Mouse (Mus musculus): Measurements from ENCODE around the gene Zeb2. TPM values are rescaled to one million over a fixed set of nuclear protein-coding genes. Genes with fewer than 3 reads are reported as not detected.

The Zeb2 gene
- total and polyA plus RNA-seq, 2 experiments from 2014 or later, result 50.6 to 150 TPM

DNA sequence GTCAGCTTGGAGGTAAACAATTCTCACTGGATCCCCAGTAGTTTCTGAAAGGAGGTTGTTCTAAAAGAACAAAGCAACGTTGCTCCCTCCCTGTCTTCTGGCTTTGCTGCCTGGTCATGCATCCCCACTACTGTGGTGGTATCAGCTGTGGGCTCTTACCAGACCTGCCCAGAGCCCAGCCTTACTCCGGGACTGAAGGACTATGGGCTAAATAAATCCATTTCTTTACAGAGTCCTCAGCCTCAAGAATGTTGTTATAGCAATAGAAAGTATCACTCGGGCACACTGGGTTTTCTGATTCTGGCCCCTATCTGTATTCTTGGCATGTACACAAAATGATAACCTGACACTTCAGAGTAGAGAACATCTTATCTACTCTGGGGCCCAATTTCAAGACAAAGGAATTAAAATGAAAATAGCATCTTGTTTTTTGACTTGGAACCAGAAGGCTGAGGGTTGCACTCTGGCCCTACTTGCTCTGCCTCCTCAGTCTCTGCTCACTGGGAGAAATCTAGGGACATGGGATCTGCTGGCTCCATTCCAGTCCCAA lies 39.2 kb downstream of the Zeb2 start:
- no peak for DNase-seq
- WGBS, result 62% methylated on average over 3 of the region's 3 CpGs
- no peak for TF ChIP-seq CTCF (IDR thresholded peaks at IDR 0.05; ENCODE audit: low read depth)
- H3K36me3 ChIP-seq (ENCODE audit: insufficient read depth), result no peaks in the 10 kb centered on the region
- H3K4me3 ChIP-seq (ENCODE audit: low read depth, low read length), result no peak overlapping the region
- no peak for ATAC-seq
- no peak overlapping the region for H3K9ac ChIP-seq
- peaks cover 10% of the 10 kb centered on the region; the same call in 1 of the 2 replicates for H3K4me1 ChIP-seq (ENCODE audit: insufficient read depth)
- H3K4me2 ChIP-seq (ENCODE audit: low read depth), result no peak overlapping the region
- peak overlapping the region; percentile 17; the same call in 1 of the 2 replicates for H3K27ac ChIP-seq (ENCODE audit: low read depth, low read length)
- no peaks in the 10 kb centered on the region for H3K27me3 ChIP-seq (ENCODE audit: insufficient read depth, low read length)
- H3K9me3 ChIP-seq (ENCODE audit: low read length), result no peaks in the 10 kb centered on the region

DNA sequence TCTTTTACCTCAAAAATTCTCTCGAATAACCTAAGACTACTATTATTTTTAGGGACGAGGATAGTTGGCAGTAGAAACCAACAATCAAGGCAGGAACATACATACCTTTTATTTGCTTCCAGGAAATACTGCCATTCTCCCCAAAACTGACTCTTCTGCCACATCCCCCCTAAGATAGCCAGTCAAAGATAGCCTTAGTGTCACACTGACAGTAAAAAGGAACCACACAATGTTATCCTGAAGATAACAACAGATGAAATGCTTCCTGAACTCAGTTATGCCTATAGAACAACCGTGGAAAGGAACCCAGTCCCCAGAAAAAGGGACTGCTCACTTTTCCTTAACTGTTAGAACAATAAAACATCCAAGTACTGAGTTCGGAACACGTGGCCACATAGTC lies 39.8 kb downstream of the Zeb2 start:
- WGBS, result 92% methylated on average over 5 of the region's 5 CpGs
- peaks cover 8% of the 10 kb centered on the region; the same call in 1 of the 2 replicates for H3K4me1 ChIP-seq (ENCODE audit: insufficient read depth)
- no peak overlapping the region for H3K4me2 ChIP-seq (ENCODE audit: low read depth)
- ATAC-seq (no peak), DNase-seq (no peak)
- H3K4me3 ChIP-seq (ENCODE audit: low read depth, low read length), result no peak overlapping the region
- no peak overlapping the region for H3K9ac ChIP-seq
- no peaks in the 10 kb centered on the region for H3K36me3 ChIP-seq (ENCODE audit: insufficient read depth)
- H3K9me3 ChIP-seq (ENCODE audit: low read length), result no peaks in the 10 kb centered on the region
- H3K27me3 ChIP-seq (ENCODE audit: insufficient read depth, low read length), result no peaks in the 10 kb centered on the region
- TF ChIP-seq CTCF (IDR thresholded peaks at IDR 0.05; ENCODE audit: low read depth), result no peak
- no peak overlapping the region for H3K27ac ChIP-seq (ENCODE audit: low read depth, low read length)

DNA sequence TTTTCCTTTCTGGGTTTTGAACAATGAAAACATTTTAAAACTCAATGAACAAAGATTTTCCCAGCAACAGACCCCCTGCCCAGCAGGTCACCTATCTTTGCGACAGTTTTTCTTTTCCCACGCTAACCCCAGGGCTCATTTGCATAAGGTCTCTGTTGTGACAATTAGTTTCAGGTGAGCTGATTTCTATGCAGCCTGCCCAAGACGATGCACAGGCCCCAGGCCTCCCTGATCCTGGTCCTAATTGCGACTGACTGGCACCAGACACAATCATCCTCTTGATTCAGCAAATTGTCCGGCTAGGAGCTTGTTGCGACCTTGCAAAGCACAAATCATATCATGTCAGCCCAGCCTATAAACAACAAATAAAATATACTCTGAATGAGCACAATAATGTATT lies 44.2 kb downstream of the Zeb2 start:
- no peak for DNase-seq
- no peak overlapping the region for H3K27ac ChIP-seq (ENCODE audit: low read depth, low read length)
- WGBS, result 23% methylated on average over 6 of the region's 6 CpGs

DNA sequence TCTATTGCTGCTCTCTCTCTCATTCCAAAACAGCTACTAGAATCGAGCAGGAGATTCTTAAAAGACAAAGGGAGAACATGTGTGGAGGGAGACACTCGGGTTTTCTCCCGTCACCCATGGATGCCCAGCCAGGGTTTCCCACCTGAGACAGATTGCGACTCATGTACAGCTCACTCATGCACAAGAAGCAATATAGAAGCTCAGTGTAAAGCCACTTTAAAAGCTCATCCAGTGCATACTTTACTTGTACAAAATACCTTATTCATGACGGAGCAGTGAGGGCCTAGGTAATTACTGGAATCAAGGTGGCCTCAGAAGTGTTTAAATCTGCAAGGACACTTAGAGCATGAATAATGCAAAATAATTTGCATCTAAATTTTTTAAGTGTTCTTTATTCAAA lies 45.9 kb downstream of the Zeb2 start:
- no peak for TF ChIP-seq CTCF (IDR thresholded peaks at IDR 0.05; ENCODE audit: low read depth)
- no peaks in the 10 kb centered on the region for H3K27me3 ChIP-seq (ENCODE audit: insufficient read depth, low read length)
- no peaks in the 10 kb centered on the region for H3K4me1 ChIP-seq (ENCODE audit: insufficient read depth)
- H3K9me3 ChIP-seq (ENCODE audit: low read length), result no peaks in the 10 kb centered on the region
- ATAC-seq (no peak), DNase-seq (no peak)
- H3K36me3 ChIP-seq (ENCODE audit: insufficient read depth), result no peaks in the 10 kb centered on the region
- no peak overlapping the region for H3K4me2 ChIP-seq (ENCODE audit: low read depth)
- 41% methylated on average over 5 of the region's 5 CpGs for WGBS
- no peak overlapping the region for H3K4me3 ChIP-seq (ENCODE audit: low read depth, low read length)
- no peak overlapping the region for H3K9ac ChIP-seq
- H3K27ac ChIP-seq (ENCODE audit: low read depth, low read length), result 0 out of 2 replicates have a peak overlapping the region, but pooled peaks have one; percentile 0

More for the DNA sequence above, 44.2 kb downstream of the Zeb2 start:
- Histone ChIP-seq H3K9me3 (ENCODE audit: low read length) (no peaks in the 10 kb centered on the region), H3K9ac (no peak overlapping the region), H3K4me2 (ENCODE audit: low read depth) (no peak overlapping the region), H3K27me3 (ENCODE audit: insufficient read depth, low read length) (no peaks in the 10 kb centered on the region), H3K4me1 (ENCODE audit: insufficient read depth) (no peaks in the 10 kb centered on the region), H3K4me3 (ENCODE audit: low read depth, low read length) (no peak overlapping the region), H3K36me3 (ENCODE audit: insufficient read depth) (no peaks in the 10 kb centered on the region)
- TF ChIP-seq CTCF (IDR thresholded peaks at IDR 0.05; ENCODE audit: low read depth), result no peak
- ATAC-seq, result no peak

- ATAC-seq, result no peak
- DNase-seq, result no peak
- 34% methylated on average over 6 of the region's 6 CpGs for WGBS
- Histone ChIP-seq H3K4me2 (ENCODE audit: low read depth) (no peak overlapping the region), H3K9ac (no peak overlapping the region), H3K27ac (ENCODE audit: low read depth, low read length) (0 out of 2 replicates have a peak overlapping the region, but pooled peaks have one; percentile 0), H3K9me3 (ENCODE audit: low read length) (no peaks in the 10 kb centered on the region), H3K4me3 (ENCODE audit: low read depth, low read length) (no peak overlapping the region), H3K36me3 (ENCODE audit: insufficient read depth) (no peaks in the 10 kb centered on the region), H3K27me3 (ENCODE audit: insufficient read depth, low read length) (no peaks in the 10 kb centered on the region), H3K4me1 (ENCODE audit: insufficient read depth) (no peaks in the 10 kb centered on the region)
- no peak for TF ChIP-seq CTCF (IDR thresholded peaks at IDR 0.05; ENCODE audit: low read depth)
These were observed 46.5 kb downstream of the Zeb2 start for GRCm38 (mm10) chr2:45070612-45071276.

GRCm38 (mm10) chr2:45068792-45069550 lies 48.2 kb downstream of the Zeb2 start:
- no peak overlapping the region for H3K4me3 ChIP-seq (ENCODE audit: low read depth, low read length)
- no peaks in the 10 kb centered on the region for H3K9me3 ChIP-seq (ENCODE audit: low read length)
- TF ChIP-seq CTCF (IDR thresholded peaks at IDR 0.05; ENCODE audit: low read depth), result no peak
- H3K4me1 ChIP-seq (ENCODE audit: insufficient read depth), result no peaks in the 10 kb centered on the region
- DNase-seq (no peak), ATAC-seq (no peak; the same call in 1 of the 2 replicates)
- H3K27me3 ChIP-seq (ENCODE audit: insufficient read depth, low read length), result no peaks in the 10 kb centered on the region
- no peak overlapping the region for H3K4me2 ChIP-seq (ENCODE audit: low read depth)
- no peak overlapping the region for H3K9ac ChIP-seq
- H3K36me3 ChIP-seq (ENCODE audit: insufficient read depth), result no peaks in the 10 kb centered on the region
- WGBS, result 54% methylated on average over 7 of the region's 7 CpGs
- 0 out of 2 replicates have a peak overlapping the region, but pooled peaks have one; percentile 57 for H3K27ac ChIP-seq (ENCODE audit: low read depth, low read length)

GRCm38 (mm10) chr2:45067116-45067515 lies 50.1 kb downstream of the Zeb2 start:
- no peak overlapping the region for H3K4me2 ChIP-seq (ENCODE audit: low read depth)
- ATAC-seq, result 0 out of 2 replicates have a peak, but pooled peaks have one; percentile 19
- 48% methylated on average over 5 of the region's 5 CpGs for WGBS
- no peaks in the 10 kb centered on the region for H3K27me3 ChIP-seq (ENCODE audit: insufficient read depth, low read length)
- DNase-seq, result no peak
- H3K9ac ChIP-seq, result no peak overlapping the region
- peaks cover 8% of the 10 kb centered on the region; the same call in 1 of the 2 replicates for H3K4me1 ChIP-seq (ENCODE audit: insufficient read depth)
- no peak for TF ChIP-seq CTCF (IDR thresholded peaks at IDR 0.05; ENCODE audit: low read depth)
- no peaks in the 10 kb centered on the region for H3K9me3 ChIP-seq (ENCODE audit: low read length)
- H3K27ac ChIP-seq (ENCODE audit: low read depth, low read length), result peak overlapping the region; percentile 50
- no peak overlapping the region for H3K4me3 ChIP-seq (ENCODE audit: low read depth, low read length)
- no peaks in the 10 kb centered on the region for H3K36me3 ChIP-seq (ENCODE audit: insufficient read depth)

All from forebrain, postnatal 0 days (tissue).